Mouse (Mus musculus) liver, adult 2 months (tissue): ENCODE measurements around the gene Saxo1. TPM values are rescaled to one million over a fixed set of nuclear protein-coding genes. Genes with fewer than 3 reads are reported as not detected.

Source experiments
- DNase-seq: peaks from one replicate; pipeline ENCODE4 v3.0.0-alpha.2; 2011; ENCODE audit warnings: low read depth, low spot score; ENCODE audit errors: extremely low read depth
- H3K27ac ChIP-seq: fragments of 200-500 bp; replicated peaks from 2 replicates; pipeline ENCODE4 v1.5.1; 2012; ENCODE audit warnings: low read depth, mild to moderate bottlenecking, control low read depth, inconsistent platforms, low read length; ENCODE audit not compliant: insufficient read depth
- H3K27me3 ChIP-seq: fragments of 200-500 bp; 2 replicates; pipeline ENCODE4 v1.6.1; 2012; ENCODE audit warnings: mild to moderate bottlenecking, moderate library complexity, low read length, inconsistent platforms; ENCODE audit not compliant: control insufficient read depth, insufficient read depth
- H3K36me3 ChIP-seq: fragments of 200-500 bp; 2 replicates; pipeline ENCODE4 v1.6.1; 2012; ENCODE audit warnings: low read length, inconsistent platforms; ENCODE audit not compliant: control insufficient read depth, insufficient read depth
- H3K4me1 ChIP-seq: fragments of 200-500 bp; 2 replicates; pipeline ENCODE4 v1.6.1; 2011; ENCODE audit warnings: low read length; ENCODE audit not compliant: control insufficient read depth, insufficient read depth
- H3K4me3 ChIP-seq: fragments of 200-500 bp; 2 replicates; pipeline ENCODE4 v1.5.1; 2011; ENCODE audit warnings: low read depth, mild to moderate bottlenecking, control low read depth, low read length, moderate library complexity; ENCODE audit not compliant: insufficient read depth
- H3K79me2 ChIP-seq: fragments of 200-500 bp; 2 replicates; pipeline ENCODE4 v1.6.1; 2012; ENCODE audit warnings: inconsistent platforms, mild to moderate bottlenecking, low read length, moderate library complexity; ENCODE audit not compliant: control insufficient read depth, insufficient read depth
- H3K9ac ChIP-seq: fragments of 200-500 bp; 2 replicates; pipeline ENCODE4 v1.6.1; 2012; ENCODE audit warnings: low read depth, mild to moderate bottlenecking, control low read depth, inconsistent platforms, low read length
- CTCF ChIP-seq: fragments of 200-500 bp; IDR thresholded peaks from 2 replicates; pipeline ENCODE4 v1.5.1; 2011; ENCODE audit warnings: low read depth, low read length, control low read depth
- POLR2A ChIP-seq: fragments of 200-500 bp; IDR thresholded peaks from 2 replicates; pipeline ENCODE4 v1.6.1; 2011; ENCODE audit warnings: low read length, control low read depth; ENCODE audit not compliant: insufficient read depth; ENCODE audit errors: extremely low read depth
- WGBS: fragments of 180-500 bp; shearing (Covaris S2); methylation state at CpG from one replicate; pipeline ENCODE4 v1.1.7; 2018; 5-methylcytosine and 5-hydroxymethylcytosine counted together
- polyA plus RNA-seq: library from polyadenylated mRNA; depleted of rRNA; stranded (reverse); fragments of >200 nt; gene quantifications from 2 replicates; pipeline ENCODE4 v1.2.3, GENCODE M21; 2012; rRNA removed
- total RNA-seq: library from RNA; depleted of rRNA; stranded (reverse); fragments of >200 nt; gene quantifications from 2 replicates; pipeline ENCODE4 v1.2.3, GENCODE M21; 2014; rRNA removed

Saxo1 gene
- total and polyA plus RNA-seq, 2 experiments, result not detected

DNA sequence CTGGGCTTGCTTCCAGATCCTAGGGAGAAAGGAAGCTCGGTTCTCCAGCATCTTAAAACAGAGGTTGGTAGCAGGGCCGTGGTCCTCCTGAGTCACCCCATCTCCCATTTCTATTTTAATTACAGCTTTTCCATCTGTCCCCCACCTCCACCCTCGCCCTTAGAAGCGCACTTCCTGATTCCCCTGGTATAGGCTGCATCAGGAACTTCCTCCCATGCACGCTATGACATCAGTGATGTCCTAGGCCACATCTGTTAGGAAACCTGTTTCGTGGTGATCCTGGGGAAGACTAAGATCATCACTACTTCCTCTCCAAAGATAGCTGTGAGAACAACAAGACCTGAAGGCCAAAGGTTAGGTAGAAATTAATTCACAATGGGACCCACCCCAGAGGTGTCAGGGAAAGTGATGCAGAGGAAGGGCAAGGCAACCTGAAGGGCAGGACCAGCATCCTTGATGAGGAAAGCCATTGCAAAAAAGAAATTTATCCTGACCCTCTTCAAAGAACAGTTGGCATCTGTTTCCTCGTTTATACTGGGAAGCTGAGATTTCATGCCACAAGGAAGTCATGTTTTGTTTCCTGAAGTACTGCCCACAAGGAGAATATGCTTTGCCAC, 161.3 kb downstream of the Saxo1 start:
- TF ChIP-seq POLR2A (no peak), CTCF (no peak)
- no peaks in the 10 kb centered on the region for H3K27me3 ChIP-seq
- 74% methylated on average over 7 of the region's 7 CpGs for WGBS
- H3K36me3 ChIP-seq, result no peaks in the 10 kb centered on the region
- no peak overlapping the region for H3K4me3 ChIP-seq
- H3K27ac ChIP-seq, result no peak overlapping the region
- H3K79me2 ChIP-seq, result no peaks in the 10 kb centered on the region
- H3K4me1 ChIP-seq, result no peaks in the 10 kb centered on the region
- no peak for DNase-seq
- H3K9ac ChIP-seq, result no peak overlapping the region

DNA sequence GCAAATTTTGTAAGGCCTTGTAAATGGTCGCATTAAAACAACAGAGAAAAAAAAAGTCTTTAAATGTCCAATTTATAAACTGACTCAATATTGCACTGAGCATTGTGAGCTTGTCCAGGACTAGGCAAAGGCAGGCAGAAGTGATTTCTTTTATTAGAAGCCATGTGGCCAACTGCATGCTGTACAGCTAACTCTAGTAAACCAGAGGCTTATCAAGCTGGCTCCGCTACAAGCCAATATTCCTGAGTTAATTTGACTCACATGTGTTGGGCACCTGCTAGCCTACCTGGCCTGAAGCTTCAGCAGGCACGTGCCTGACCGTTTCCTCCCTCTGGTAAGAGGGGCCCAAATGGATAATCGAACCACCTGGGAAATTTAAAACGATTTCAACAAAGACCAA, 162.5 kb downstream of the Saxo1 start:
- H3K79me2 ChIP-seq, result no peaks in the 10 kb centered on the region
- H3K4me3 ChIP-seq, result no peak overlapping the region
- H3K9ac ChIP-seq, result no peak overlapping the region
- 90% methylated on average over 6 of the region's 6 CpGs for WGBS
- no peak overlapping the region for H3K27ac ChIP-seq
- no peaks in the 10 kb centered on the region for H3K36me3 ChIP-seq
- DNase-seq, result no peak
- TF ChIP-seq CTCF (no peak), POLR2A (no peak)
- no peaks in the 10 kb centered on the region for H3K27me3 ChIP-seq
- H3K4me1 ChIP-seq, result no peaks in the 10 kb centered on the region

Other genes with a start within 250 kb of the Saxo1 start
- 18.8 and 21.3 TPM in 2 replicates for gene Rraga, start 17.3 kb upstream of the Saxo1 start, total RNA-seq
- gene Rraga, start 17.3 kb upstream of the Saxo1 start, polyA plus RNA-seq, result 20.9 and 22.2 TPM in 2 replicates
- 2.3 and 2.7 TPM in 2 replicates for gene Haus6, start 53.7 kb upstream of the Saxo1 start, total RNA-seq
- gene Haus6, start 53.7 kb upstream of the Saxo1 start, polyA plus RNA-seq, result 1.1 and 2.1 TPM in 2 replicates
- gene Plin2, start 111.7 kb upstream of the Saxo1 start, total RNA-seq, result 294 and 339 TPM in 2 replicates
- 449 and 502 TPM in 2 replicates for gene Plin2, start 111.7 kb upstream of the Saxo1 start, polyA plus RNA-seq
- 18.9 and 19.0 TPM in 2 replicates for gene Dennd4c, start 190.2 kb upstream of the Saxo1 start, total RNA-seq
- 2.7 and 2.8 TPM in 2 replicates for gene Dennd4c, start 190.2 kb upstream of the Saxo1 start, polyA plus RNA-seq